Mouse (Mus musculus): ENCODE results near the gene Plekhg4.

Plekhg4 gene

GRCm38 (mm10) chr8:105403467-105403866, 30.4 kb downstream of the Plekhg4 start:
- no peak for DNase-seq (ENCODE audit: low read depth, low spot score)

- no peak for DNase-seq (ENCODE audit: low read depth, low spot score)
Observed at GRCm38 (mm10) chr8:105404496-105404895, 31.4 kb downstream of the Plekhg4 start.

GRCm38 (mm10) chr8:105406416-105406815, 33.3 kb downstream of the Plekhg4 start:
- DNase-seq (ENCODE audit: low read depth, low spot score): no peak

- DNase-seq (ENCODE audit: low read depth, low spot score): no peak
Observed at GRCm38 (mm10) chr8:105408331-105408730, 35.3 kb downstream of the Plekhg4 start.

GRCm38 (mm10) chr8:105409947-105410346, 36.9 kb downstream of the Plekhg4 start:
- no peak for DNase-seq (ENCODE audit: low read depth, low spot score)

- DNase-seq (ENCODE audit: low read depth, low spot score): peak; percentile 36
Observed at GRCm38 (mm10) chr8:105413391-105413790, 40.3 kb downstream of the Plekhg4 start, which contains the start of the genes Kctd19 and Lrrc36. Kctd19 (minus strand) TSS chr8:105413502. Lrrc36 (plus strand) TSS chr8:105413571.

GRCm38 (mm10) chr8:105418992-105419391, 45.9 kb downstream of the Plekhg4 start:
- DNase-seq (ENCODE audit: low read depth, low spot score): no peak

- no peak for DNase-seq (ENCODE audit: low read depth, low spot score)
Observed at GRCm38 (mm10) chr8:105419800-105420199, 46.7 kb downstream of the Plekhg4 start.

GRCm38 (mm10) chr8:105422006-105422405, 48.9 kb downstream of the Plekhg4 start:
- DNase-seq (ENCODE audit: low read depth, low spot score): no peak

GRCm38 (mm10) chr8:105426878-105427277, 53.8 kb downstream of the Plekhg4 start:
- no peak for DNase-seq (ENCODE audit: low read depth, low spot score)

- DNase-seq (ENCODE audit: low read depth, low spot score): no peak
Observed at GRCm38 (mm10) chr8:105431743-105432515, 58.9 kb downstream of the Plekhg4 start.
